Mouse (Mus musculus): ENCODE results near the gene Sun1. TPM values are rescaled to one million over a fixed set of nuclear protein-coding genes. Genes with fewer than 3 reads are reported as not detected.
A peak's percentile ranks its signal among the peaks of the same experiment; 100 is the strongest.

Sun1 gene
- polyA plus RNA-seq, 1 experiment, result 23.8 TPM

DNA sequence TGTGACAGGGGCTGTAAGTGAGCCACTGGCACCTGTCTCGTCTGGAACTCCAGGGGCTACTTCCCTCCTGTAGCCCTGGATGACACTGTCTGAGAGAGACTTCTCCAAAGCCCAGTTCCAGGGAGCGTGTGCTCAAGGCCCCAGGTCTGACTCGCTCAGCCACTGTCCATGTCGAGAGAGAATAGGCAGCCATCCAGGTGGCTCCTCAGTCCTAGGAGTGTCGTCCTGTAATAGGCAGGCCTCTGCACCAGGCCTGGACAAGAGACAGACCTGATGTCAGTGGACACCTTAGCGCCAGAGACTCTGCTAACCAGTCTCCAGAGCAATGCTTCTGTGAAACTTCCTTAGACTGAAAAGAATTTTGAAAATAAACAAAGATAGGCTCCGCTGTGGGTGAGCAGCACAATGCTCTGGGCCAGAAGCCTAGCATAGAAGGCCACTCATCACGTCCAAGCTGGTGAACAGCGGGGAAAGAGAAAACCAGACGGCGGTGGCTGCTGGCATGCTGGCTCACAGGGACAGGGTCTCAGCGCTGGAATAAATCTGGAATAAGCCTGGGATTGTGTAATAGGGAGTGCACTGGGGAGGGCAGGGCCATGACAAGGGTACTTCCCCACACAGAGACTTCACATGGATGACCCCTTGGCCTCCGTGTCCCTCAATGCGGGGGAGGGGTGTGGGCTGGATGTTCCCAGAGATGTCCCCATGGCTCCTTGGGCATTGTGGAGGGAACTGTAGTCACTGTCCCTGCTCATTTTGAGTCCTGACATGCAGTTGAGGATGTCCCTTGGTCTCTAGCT, 85.9 kb downstream of the Sun1 start:
- 75% methylated on average over 14 of the region's 14 CpGs for WGBS
- Histone ChIP-seq H3K27me3 (ENCODE audit: control insufficient read depth, insufficient read depth, low read length) (no peaks in the 10 kb centered on the region), H3K4me1 (ENCODE audit: control insufficient read depth, insufficient read depth, insufficient read length) (peaks cover 48% of the 10 kb centered on the region; the same call in 1 of the 2 replicates), H3K4me3 (ENCODE audit: extremely low read depth, insufficient read depth, insufficient read length) (no peak overlapping the region), H3K36me3 (ENCODE audit: control insufficient read depth, insufficient read depth, low read length) (no peaks in the 10 kb centered on the region), H3K27ac (ENCODE audit: insufficient read depth, low read length) (peak overlapping the region; percentile 61)
- no peak for TF ChIP-seq CTCF (IDR thresholded peaks at IDR 0.05; ENCODE audit: extremely low read depth, insufficient read depth, insufficient read length, insufficient replicate concordance)
- DNase-seq (ENCODE audit: low read depth in 1 of 2, low spot score in 2 of 2), result no peak

DNA sequence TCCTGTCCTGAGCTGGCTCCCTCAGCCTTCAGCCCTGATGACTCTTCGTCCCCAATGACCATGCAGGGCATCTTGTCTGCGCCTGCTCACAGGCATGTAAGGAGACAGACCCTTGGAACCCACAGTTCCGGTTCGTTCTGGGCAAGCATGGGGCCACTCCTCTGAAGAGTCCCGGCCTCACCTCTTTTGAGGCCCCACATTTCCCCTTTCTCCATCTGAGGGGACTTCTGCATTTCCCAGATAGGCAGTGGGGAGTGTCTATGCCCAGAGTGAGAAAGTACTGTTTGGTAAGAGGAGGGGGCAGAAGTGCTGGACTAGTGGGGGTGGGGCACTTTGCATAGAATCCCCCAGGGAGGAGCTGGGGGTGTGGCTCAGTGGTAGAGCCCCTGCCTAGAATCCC, 86.7 kb downstream of the Sun1 start:
- H3K4me3 ChIP-seq (ENCODE audit: extremely low read depth, insufficient read depth, insufficient read length), result no peak overlapping the region
- H3K36me3 ChIP-seq (ENCODE audit: control insufficient read depth, insufficient read depth, low read length), result no peaks in the 10 kb centered on the region
- peak overlapping the region; percentile 61 for H3K27ac ChIP-seq (ENCODE audit: insufficient read depth, low read length)
- 25% methylated on average over 5 of the region's 5 CpGs for WGBS
- DNase-seq (ENCODE audit: low read depth in 1 of 2, low spot score in 2 of 2), result no peak
- TF ChIP-seq CTCF (IDR thresholded peaks at IDR 0.05; ENCODE audit: extremely low read depth, insufficient read depth, insufficient read length, insufficient replicate concordance), result no peak
- no peak for TF ChIP-seq POLR2A (IDR thresholded peaks at IDR 0.05; ENCODE audit: low read depth, low read length)
- no peaks in the 10 kb centered on the region for H3K27me3 ChIP-seq (ENCODE audit: control insufficient read depth, insufficient read depth, low read length)
- H3K4me1 ChIP-seq (ENCODE audit: control insufficient read depth, insufficient read depth, insufficient read length), result peaks cover 48% of the 10 kb centered on the region; the same call in 1 of the 2 replicates

DNA sequence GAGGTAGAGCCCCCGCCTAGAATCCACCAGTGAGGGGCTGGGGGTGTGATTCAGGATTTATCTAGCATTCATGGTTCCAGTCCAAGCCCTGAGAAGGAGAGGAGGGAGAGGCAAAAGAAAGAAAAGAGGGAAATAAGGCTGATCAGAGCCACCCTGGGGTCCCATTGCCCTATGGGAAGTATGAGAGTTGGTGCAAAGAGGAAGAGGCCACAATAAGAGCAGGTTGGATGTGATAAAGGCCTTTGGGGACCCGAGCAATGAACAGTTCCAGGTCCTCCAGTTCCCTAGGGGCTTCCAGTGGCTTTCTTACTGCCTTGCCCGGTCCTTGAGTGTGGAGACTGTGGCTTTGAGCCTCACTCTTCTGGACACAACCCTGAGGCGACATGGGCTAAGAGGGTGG, 87.3 kb downstream of the Sun1 start:
- WGBS, result 75% methylated on average over 4 of the region's 4 CpGs
- no peak for DNase-seq (ENCODE audit: low read depth in 1 of 2, low spot score in 2 of 2)
- Histone ChIP-seq H3K27ac (ENCODE audit: insufficient read depth, low read length) (peak overlapping the region; percentile 53), H3K4me3 (ENCODE audit: extremely low read depth, insufficient read depth, insufficient read length) (no peak overlapping the region), H3K36me3 (ENCODE audit: control insufficient read depth, insufficient read depth, low read length) (no peaks in the 10 kb centered on the region), H3K27me3 (ENCODE audit: control insufficient read depth, insufficient read depth, low read length) (no peaks in the 10 kb centered on the region), H3K4me1 (ENCODE audit: control insufficient read depth, insufficient read depth, insufficient read length) (peaks cover 48% of the 10 kb centered on the region; the same call in 1 of the 2 replicates)
- TF ChIP-seq POLR2A (IDR thresholded peaks at IDR 0.05; ENCODE audit: low read depth, low read length), result no peak
- TF ChIP-seq CTCF (IDR thresholded peaks at IDR 0.05; ENCODE audit: extremely low read depth, insufficient read depth, insufficient read length, insufficient replicate concordance), result no peak

DNA sequence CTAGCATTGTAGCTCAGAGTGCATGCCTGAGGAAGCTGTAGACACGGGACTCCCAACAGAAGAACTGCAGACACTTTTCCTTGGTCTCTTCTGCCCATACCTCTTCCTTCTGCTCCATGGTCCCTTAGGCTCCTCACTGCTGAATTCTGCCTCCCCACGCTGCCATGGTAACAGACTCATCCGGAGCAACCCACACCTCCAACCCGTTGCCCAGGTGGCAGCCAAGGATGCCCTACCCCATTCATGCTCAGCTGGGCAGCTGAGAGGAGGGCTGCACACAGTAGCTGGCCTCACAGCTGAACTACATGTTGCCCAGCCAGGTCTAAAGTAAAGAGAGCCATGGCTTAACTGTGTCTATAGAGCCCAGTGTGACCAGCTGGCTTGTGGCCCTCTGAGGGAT, 88.2 kb downstream of the Sun1 start:
- TF ChIP-seq CTCF (IDR thresholded peaks at IDR 0.05; ENCODE audit: extremely low read depth, insufficient read depth, insufficient read length, insufficient replicate concordance) (no peak), POLR2A (IDR thresholded peaks at IDR 0.05; ENCODE audit: low read depth, low read length) (no peak)
- 39% methylated on average over 4 of the region's 4 CpGs for WGBS
- no peak for DNase-seq (ENCODE audit: low read depth in 1 of 2, low spot score in 2 of 2)
- peaks cover 55% of the 10 kb centered on the region; the same call in 1 of the 2 replicates for H3K4me1 ChIP-seq (ENCODE audit: control insufficient read depth, insufficient read depth, insufficient read length)
- no peak overlapping the region for H3K4me3 ChIP-seq (ENCODE audit: extremely low read depth, insufficient read depth, insufficient read length)
- no peaks in the 10 kb centered on the region for H3K27me3 ChIP-seq (ENCODE audit: control insufficient read depth, insufficient read depth, low read length)
- H3K27ac ChIP-seq (ENCODE audit: insufficient read depth, low read length), result peak overlapping the region; percentile 54
- H3K36me3 ChIP-seq (ENCODE audit: control insufficient read depth, insufficient read depth, low read length), result no peaks in the 10 kb centered on the region

DNA sequence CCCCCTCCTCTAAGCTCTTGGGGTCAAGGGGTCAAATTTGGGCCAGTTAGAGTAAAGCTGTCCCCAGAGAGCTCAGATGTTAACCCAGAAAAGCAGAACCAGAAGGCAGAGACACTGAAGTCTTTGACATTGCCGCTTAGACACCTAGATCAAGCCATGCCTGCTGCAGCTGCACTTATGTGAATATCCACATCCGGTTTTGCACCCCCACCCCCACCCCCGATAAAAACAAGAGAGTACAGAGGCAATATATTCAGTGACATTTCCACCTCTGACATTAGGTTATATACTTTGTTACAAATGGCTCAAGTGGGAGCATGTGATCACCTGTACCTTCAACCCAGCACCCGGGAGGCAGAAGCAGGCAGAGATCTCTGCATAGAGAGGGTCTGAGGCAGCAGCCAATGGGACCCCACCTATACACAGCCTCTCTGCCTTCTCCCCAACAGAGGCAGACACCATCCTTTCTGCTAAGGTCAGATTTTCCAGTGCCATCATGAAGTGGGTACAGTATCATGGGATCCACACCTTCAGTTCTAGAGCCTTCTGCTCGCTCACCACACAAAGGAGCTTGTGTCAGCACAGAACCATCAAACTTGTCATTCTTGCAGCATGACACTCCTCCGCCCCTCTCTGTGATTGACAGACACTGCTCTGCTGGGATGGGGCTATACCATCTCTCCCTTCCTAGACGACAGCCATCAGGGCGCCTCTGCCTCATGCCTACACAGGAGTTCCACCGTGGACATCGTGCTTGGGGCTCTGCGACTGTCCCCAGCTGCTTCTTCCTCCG, 90.2 kb downstream of the Sun1 start:
- H3K27ac ChIP-seq (ENCODE audit: insufficient read depth, low read length), result peak overlapping the region; percentile 6; the same call in 1 of the 2 replicates

DNA sequence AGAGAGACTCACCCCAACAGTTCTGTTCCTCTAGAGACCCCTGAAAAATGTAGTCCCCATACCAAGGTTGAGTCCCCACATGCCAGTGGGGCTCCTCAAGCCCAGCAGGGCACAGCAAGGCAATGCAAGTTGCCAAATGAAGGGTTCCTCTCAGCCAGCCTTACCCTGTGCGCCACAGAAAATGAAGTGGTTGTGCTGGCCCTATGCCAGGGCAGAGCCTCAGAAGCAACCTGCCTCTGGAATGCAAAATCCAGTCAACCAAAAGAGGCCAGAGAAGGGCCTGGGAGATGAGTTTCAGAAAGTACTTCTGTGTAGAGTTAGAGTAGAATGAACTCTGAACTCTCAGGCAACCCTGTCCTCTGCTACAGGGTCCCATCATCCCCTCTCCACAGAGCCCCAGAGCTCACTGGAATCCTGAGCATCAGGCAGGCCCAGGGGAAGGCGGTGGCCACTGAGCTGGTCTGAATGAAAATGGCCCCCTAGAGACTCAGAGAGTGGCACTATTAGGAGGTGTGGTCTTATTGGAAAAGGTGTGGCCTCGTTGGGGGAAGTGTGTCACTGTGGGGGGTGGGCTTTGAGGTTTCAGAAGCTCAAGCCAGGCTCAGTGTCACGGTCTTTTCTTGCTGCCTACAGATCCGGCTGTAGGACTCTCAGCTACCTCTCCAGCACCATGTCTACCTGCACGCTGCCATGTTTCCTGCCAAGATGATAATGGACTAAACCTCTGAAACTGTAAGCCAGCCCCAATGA, 91.5 kb downstream of the Sun1 start:
- H3K27me3 ChIP-seq (ENCODE audit: control insufficient read depth, insufficient read depth, low read length), result no peaks in the 10 kb centered on the region
- peaks cover 33% of the 10 kb centered on the region; the same call in 1 of the 2 replicates for H3K4me1 ChIP-seq (ENCODE audit: control insufficient read depth, insufficient read depth, insufficient read length)
- no peak overlapping the region for H3K27ac ChIP-seq (ENCODE audit: insufficient read depth, low read length)
- no peak overlapping the region for H3K4me3 ChIP-seq (ENCODE audit: extremely low read depth, insufficient read depth, insufficient read length)
- no peak for DNase-seq (ENCODE audit: low read depth in 1 of 2, low spot score in 2 of 2)
- WGBS, result 92% methylated on average over 6 of the region's 6 CpGs
- TF ChIP-seq CTCF (IDR thresholded peaks at IDR 0.05; ENCODE audit: extremely low read depth, insufficient read depth, insufficient read length, insufficient replicate concordance), result no peak
- H3K36me3 ChIP-seq (ENCODE audit: control insufficient read depth, insufficient read depth, low read length), result no peaks in the 10 kb centered on the region

More for the DNA sequence above, 90.2 kb downstream of the Sun1 start:
- 67% methylated on average over 12 of the region's 12 CpGs for WGBS
- Histone ChIP-seq H3K4me1 (ENCODE audit: control insufficient read depth, insufficient read depth, insufficient read length) (peaks cover 46% of the 10 kb centered on the region; the same call in 1 of the 2 replicates), H3K36me3 (ENCODE audit: control insufficient read depth, insufficient read depth, low read length) (no peaks in the 10 kb centered on the region), H3K4me3 (ENCODE audit: extremely low read depth, insufficient read depth, insufficient read length) (no peak overlapping the region), H3K27me3 (ENCODE audit: control insufficient read depth, insufficient read depth, low read length) (no peaks in the 10 kb centered on the region)
- TF ChIP-seq CTCF (IDR thresholded peaks at IDR 0.05; ENCODE audit: extremely low read depth, insufficient read depth, insufficient read length, insufficient replicate concordance), result no peak
- no peak for TF ChIP-seq POLR2A (IDR thresholded peaks at IDR 0.05; ENCODE audit: low read depth, low read length)
- no peak for DNase-seq (ENCODE audit: low read depth in 1 of 2, low spot score in 2 of 2)
